Mouse (Mus musculus): Measurements from ENCODE around the gene Susd4. TPM values are rescaled to one million over a fixed set of nuclear protein-coding genes. Genes with fewer than 3 reads are reported as not detected.

Gene Susd4
- polyA plus RNA-seq, 1 experiment from 2014 or later = 22.1 TPM

DNA sequence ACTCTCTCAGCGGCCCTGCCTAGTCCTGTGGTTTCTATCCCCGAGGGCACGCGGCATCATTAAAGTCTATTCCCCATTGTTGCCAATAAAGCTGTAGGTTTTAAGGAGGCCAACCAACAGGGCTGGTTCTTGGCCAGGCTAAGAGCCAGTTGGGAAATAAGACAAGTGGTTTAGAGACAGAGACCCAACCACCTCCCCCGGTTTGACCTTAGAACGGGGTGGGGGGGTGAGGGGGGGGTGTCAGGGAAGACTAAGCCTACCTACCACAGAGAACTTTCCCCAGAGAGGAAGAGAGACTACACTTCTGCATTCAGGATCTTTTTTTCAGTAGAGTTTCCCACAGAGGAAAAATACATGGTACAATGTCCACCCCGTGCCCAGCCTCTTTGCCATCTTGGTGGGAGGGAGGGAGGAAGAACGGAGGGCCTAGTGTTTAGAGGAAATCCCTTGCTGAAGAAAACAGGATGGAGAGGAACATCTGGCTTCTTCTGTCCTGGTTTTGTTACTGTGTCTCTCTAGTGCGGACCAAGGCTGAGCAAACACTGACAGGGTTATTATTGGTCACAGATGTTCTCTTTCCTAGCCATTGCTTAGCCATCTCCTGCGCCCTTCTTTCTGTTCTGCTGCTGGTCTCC, 173.9 kb downstream of the Susd4 start:
- 55% methylated on average over 10 of the region's 10 CpGs for WGBS
- peaks cover 13% of the 10 kb centered on the region; the same call in 1 of the 2 replicates for H3K4me1 ChIP-seq
- H3K9me3 ChIP-seq (replicated peaks) = no peaks in the 10 kb centered on the region
- H3K4me3 ChIP-seq = no peak overlapping the region
- H3K27ac ChIP-seq = no peak overlapping the region
- H3K9ac ChIP-seq = no peak overlapping the region
- H3K27me3 ChIP-seq = no peaks in the 10 kb centered on the region
- ATAC-seq = no peak
- H3K36me3 ChIP-seq (ENCODE audit: poor library complexity, severe bottlenecking) = no peaks in the 10 kb centered on the region
- H3K4me2 ChIP-seq = no peak overlapping the region

DNA sequence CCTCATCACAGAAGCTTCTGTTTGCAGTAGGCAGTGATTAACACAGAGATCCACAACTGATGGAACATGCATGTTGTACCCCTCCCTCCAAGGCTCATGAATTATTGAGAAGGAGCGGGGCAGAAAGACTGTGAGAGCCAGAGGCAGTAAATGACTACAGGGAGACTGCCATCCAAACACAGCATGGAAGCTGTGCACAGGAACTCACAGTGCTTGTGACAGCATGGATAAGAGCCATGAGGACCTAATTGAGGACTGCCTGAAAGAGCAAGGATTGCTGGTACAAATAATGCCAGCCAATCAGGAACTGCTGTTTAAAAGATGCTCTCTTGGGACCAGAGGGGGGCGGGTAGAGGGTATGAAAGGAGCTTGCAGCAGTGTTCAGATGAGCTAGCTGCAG, 178.3 kb downstream of the Susd4 start:
- no peak overlapping the region for H3K9ac ChIP-seq
- H3K4me3 ChIP-seq = no peak overlapping the region
- WGBS = 80% methylated on average over 2 of the region's 2 CpGs
- no peak overlapping the region for H3K4me2 ChIP-seq
- no peak for ATAC-seq
- no peaks in the 10 kb centered on the region for H3K36me3 ChIP-seq (ENCODE audit: poor library complexity, severe bottlenecking)
- no peaks in the 10 kb centered on the region for H3K27me3 ChIP-seq
- peaks cover 13% of the 10 kb centered on the region; the same call in 1 of the 2 replicates for H3K4me1 ChIP-seq
- H3K9me3 ChIP-seq (replicated peaks) = no peaks in the 10 kb centered on the region
- H3K27ac ChIP-seq = no peak overlapping the region

DNA sequence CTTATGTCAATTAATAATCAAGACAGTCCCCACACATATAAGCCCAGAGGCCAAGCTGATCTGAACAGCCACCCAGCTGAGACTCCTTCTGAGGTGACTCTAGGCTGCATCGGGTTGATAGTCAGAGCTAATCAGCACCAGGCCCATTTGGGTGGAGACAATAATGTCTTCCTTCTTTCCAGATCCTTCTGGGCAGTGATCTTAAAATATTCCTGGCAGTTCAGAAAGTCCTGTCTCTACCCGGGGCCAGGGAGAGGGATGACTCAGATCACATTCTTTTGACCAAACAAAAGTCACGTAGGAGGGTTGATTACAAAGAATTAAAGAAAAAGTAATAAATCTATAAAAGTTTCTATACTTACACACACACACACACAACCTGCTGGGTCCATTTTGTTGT, 180.3 kb downstream of the Susd4 start:
- Histone ChIP-seq H3K9ac (no peak overlapping the region), H3K27ac (no peak overlapping the region), H3K9me3 (replicated peaks) (no peaks in the 10 kb centered on the region), H3K4me3 (no peak overlapping the region), H3K4me1 (0 out of 2 replicates have a peak, but pooled peaks cover 7% of the 10 kb centered on the region), H3K27me3 (no peaks in the 10 kb centered on the region), H3K36me3 (ENCODE audit: poor library complexity, severe bottlenecking) (no peaks in the 10 kb centered on the region), H3K4me2 (no peak overlapping the region)
- 93% methylated on average over 3 of the region's 3 CpGs for WGBS
- no peak for ATAC-seq

DNA sequence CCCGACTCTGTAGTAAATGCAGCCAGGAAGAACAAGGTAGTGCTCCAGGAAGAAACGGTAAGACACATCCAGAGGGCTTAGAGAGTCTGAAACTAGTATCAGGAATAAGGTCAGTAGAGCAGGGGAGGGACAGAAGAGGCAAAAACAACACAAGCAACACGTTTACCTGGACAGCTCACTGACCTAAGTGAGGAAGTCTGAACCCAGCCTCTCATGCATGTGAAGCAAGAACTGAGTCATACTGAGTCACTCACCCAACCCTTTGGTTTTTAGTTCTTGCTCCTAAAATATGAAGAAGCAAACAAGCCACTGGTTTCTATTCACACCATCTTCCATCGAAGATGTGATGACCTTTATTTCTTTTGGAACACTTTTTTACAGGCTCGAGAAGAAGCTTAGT, 181.0 kb downstream of the Susd4 start:
- H3K27me3 ChIP-seq = no peaks in the 10 kb centered on the region
- no peak overlapping the region for H3K27ac ChIP-seq
- no peak overlapping the region for H3K4me2 ChIP-seq
- no peaks in the 10 kb centered on the region for H3K9me3 ChIP-seq (replicated peaks)
- no peak overlapping the region for H3K9ac ChIP-seq
- H3K36me3 ChIP-seq (ENCODE audit: poor library complexity, severe bottlenecking) = no peaks in the 10 kb centered on the region
- H3K4me1 ChIP-seq = 0 out of 2 replicates have a peak, but pooled peaks cover 7% of the 10 kb centered on the region
- no peak for ATAC-seq
- 86% methylated on average over 5 of the region's 5 CpGs for WGBS
- no peak overlapping the region for H3K4me3 ChIP-seq

DNA sequence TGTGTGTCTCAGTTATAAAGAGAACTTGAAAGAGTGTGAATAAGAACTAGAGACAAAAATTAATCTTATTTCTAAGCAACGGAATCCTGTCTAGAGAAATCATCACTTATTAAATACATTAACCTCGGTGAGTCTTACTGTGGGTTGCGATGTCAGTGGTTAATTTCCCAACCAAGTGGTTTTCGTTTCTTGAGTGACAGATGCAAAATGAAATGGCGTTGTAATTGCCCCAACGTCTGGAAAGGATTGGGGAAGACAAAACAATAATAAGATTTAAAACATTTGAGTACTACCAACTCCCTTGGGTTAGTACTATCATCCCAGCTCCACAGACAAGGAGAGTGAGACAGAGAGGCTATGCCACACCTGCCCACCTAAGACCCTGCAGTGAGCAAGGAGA, 181.9 kb downstream of the Susd4 start:
- H3K9ac ChIP-seq = no peak overlapping the region
- H3K27ac ChIP-seq = no peak overlapping the region
- no peak overlapping the region for H3K4me2 ChIP-seq
- H3K4me1 ChIP-seq = 0 out of 2 replicates have a peak, but pooled peaks cover 7% of the 10 kb centered on the region
- no peaks in the 10 kb centered on the region for H3K27me3 ChIP-seq
- no peaks in the 10 kb centered on the region for H3K36me3 ChIP-seq (ENCODE audit: poor library complexity, severe bottlenecking)
- WGBS = 87% methylated on average over 6 of the region's 6 CpGs
- ATAC-seq = no peak
- no peak overlapping the region for H3K4me3 ChIP-seq
- no peaks in the 10 kb centered on the region for H3K9me3 ChIP-seq (replicated peaks)

Other genes with a start within 250 kb of the Susd4 start
- 63.8 and 65.1 TPM in 2 replicates for gene Capn2, start 246.3 kb upstream of the Susd4 start, polyA plus RNA-seq (2015; fragmentation: Nextera tagmentation; extraction: Ambion mirVana)
- gene Capn8, start 198.9 kb upstream of the Susd4 start, polyA plus RNA-seq (2015; fragmentation: Nextera tagmentation; extraction: Ambion mirVana) = 0.10 and 0.16 TPM in 2 replicates
- not detected in 2 replicates for gene Ccdc185, start 14.7 kb upstream of the Susd4 start, polyA plus RNA-seq (2015; fragmentation: Nextera tagmentation; extraction: Ambion mirVana)
- gene Tlr5, start 190.9 kb downstream of the Susd4 start, polyA plus RNA-seq (2015; fragmentation: Nextera tagmentation; extraction: Ambion mirVana) = 0.13 and 0.34 TPM in 2 replicates

All from forebrain, embryonic 13.5 days (tissue).